Mouse (Mus musculus) embryonic facial prominence, embryonic 11.5 days (tissue): ENCODE results near the gene Gm7073. TPM values are rescaled to one million over a fixed set of nuclear protein-coding genes. Genes with fewer than 3 reads are reported as not detected.

ENCODE experiments used
- ATAC-seq: fragments of 200-750 bp; cut with Nextera tagmentation; replicated peaks from 2 replicates; pipeline ENCODE4 v1.8.0; 2017; ENCODE audit warnings: low read depth; ENCODE audit not compliant: insufficient number of reproducible peaks, low FRiP score, low TSS enrichment
- DNase-seq: peaks from one replicate; pipeline ENCODE4 v3.0.0-alpha.2; 2015; ENCODE audit warnings: low spot score
- H3K27ac ChIP-seq: fragments of 300-500 bp; sonication (generic); replicated peaks from 2 replicates; pipeline ENCODE4 v1.5.1; 2014; ENCODE audit warnings: mild to moderate bottlenecking, low read depth, low read length, control low read depth
- H3K27me3 ChIP-seq: fragments of 300-500 bp; sonication (generic); 2 replicates; pipeline ENCODE4 v1.6.1; 2014; ENCODE audit warnings: mild to moderate bottlenecking, low read length, moderate library complexity, mixed read lengths; ENCODE audit not compliant: control insufficient read depth, insufficient read depth
- H3K36me3 ChIP-seq: fragments of 300-500 bp; sonication (generic); replicated peaks from 2 replicates; pipeline ENCODE4 v1.6.1; 2014; ENCODE audit warnings: low read depth, mild to moderate bottlenecking, low read length, moderate library complexity, mixed read lengths; ENCODE audit not compliant: control insufficient read depth, insufficient read depth
- H3K4me1 ChIP-seq: fragments of 300-500 bp; sonication (generic); 2 replicates; pipeline ENCODE4 v1.6.1; 2014; ENCODE audit warnings: low read length, mixed read lengths; ENCODE audit not compliant: control insufficient read depth, insufficient read depth
- H3K4me2 ChIP-seq: fragments of 300-500 bp; sonication (generic); 2 replicates; pipeline ENCODE4 v1.6.1; 2014; ENCODE audit warnings: low read depth, mild to moderate bottlenecking, control low read depth, low read length, moderate library complexity
- H3K4me3 ChIP-seq: fragments of 300-500 bp; sonication (generic); 2 replicates; pipeline ENCODE4 v1.5.1; 2014; ENCODE audit warnings: low read depth, low read length, control low read depth
- H3K9ac ChIP-seq: fragments of 300-500 bp; sonication (generic); replicated peaks from 2 replicates; pipeline ENCODE4 v1.6.1; 2014; ENCODE audit warnings: mild to moderate bottlenecking, control low read depth, low read length
- H3K9me3 ChIP-seq: fragments of 300-500 bp; sonication (generic); replicated peaks from 2 replicates; pipeline ENCODE4 v1.6.1; 2016; ENCODE audit warnings: mild to moderate bottlenecking, low read length, inconsistent platforms, mixed read lengths; ENCODE audit not compliant: control insufficient read depth
- WGBS: fragments of 180-500 bp; shearing (Covaris S2); extraction: QIAGEN DNeasy Blood & Tissue Kit; methylation state at CpG from one replicate; pipeline ENCODE4 v1.1.7; 2014; 5-methylcytosine and 5-hydroxymethylcytosine counted together
- polyA plus RNA-seq: library from polyadenylated mRNA; unstranded; fragments of >200 nt; fragmentation: Nextera tagmentation; extraction: Ambion mirVana; gene quantifications from 2 replicates; pipeline ENCODE4 v1.2.1, GENCODE M21; 2014

Gm7073 gene
- polyA plus RNA-seq, result not detected in 2 replicates

DNA sequence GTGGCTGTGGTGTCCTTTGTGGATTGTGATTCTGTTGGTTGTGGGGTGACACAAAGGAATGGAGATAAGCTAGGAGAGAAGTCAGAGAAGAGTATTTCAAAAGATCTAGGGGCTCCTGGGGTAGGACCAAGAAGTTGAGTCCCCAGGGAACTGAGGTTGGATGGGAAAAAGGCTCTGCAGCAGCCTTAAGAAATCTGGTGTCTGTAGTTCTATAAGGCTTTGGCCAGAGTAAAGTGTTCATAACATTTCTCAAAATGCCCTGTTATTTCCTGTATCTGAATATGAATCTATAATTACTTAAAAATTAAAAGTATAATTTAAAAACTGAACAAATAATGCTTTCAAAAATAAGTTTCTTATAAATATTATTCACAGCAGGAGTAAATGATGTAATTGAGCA is at the start of gene Gm7073:
Gene Gm7073, minus strand, starts transcription at position 101 of the 400 bp plus-strand sequence.
- DNase-seq (no peak), ATAC-seq (no peak)
- Histone ChIP-seq H3K9me3 (no peaks in the 10 kb centered on the region), H3K4me2 (no peak within 1 kb of the TSS), H3K27ac (no peak within 1 kb of the TSS), H3K4me3 (no peak within 1 kb of the TSS), H3K9ac (no peak within 1 kb of the TSS), H3K27me3 (no peaks in the 10 kb centered on the region), H3K4me1 (no peaks in the 10 kb centered on the region), H3K36me3 (no peaks in the 10 kb centered on the region)

DNA sequence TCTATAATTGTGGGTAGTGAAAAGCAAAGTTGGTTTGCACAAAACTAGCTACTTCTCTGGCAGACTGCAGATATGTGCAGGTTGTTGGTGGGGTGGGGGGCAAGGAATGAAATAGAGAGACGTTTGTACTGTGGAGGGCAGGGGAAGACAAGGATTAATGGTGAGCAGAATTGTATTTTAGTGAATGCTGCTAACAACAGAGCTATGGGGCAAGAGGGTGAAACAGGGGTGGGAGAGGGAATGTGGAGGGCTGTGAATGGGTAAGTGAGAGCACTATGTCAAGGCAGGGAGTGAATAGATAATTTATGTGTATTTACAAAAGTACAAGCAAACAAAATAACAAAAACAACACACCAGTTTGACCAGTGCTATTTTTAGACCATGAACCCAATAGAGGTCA is 31.5 kb upstream of the Gm7073 start:
- H3K4me2 ChIP-seq, result no peak overlapping the region
- no peak for DNase-seq
- H3K9ac ChIP-seq, result no peak overlapping the region
- H3K27me3 ChIP-seq, result no peaks in the 10 kb centered on the region
- no peaks in the 10 kb centered on the region for H3K4me1 ChIP-seq
- H3K9me3 ChIP-seq, result no peaks in the 10 kb centered on the region
- ATAC-seq, result no peak
- no peak overlapping the region for H3K4me3 ChIP-seq
- WGBS, result 38% methylated on average over 1 of the region's 1 CpGs
- no peak overlapping the region for H3K27ac ChIP-seq
- no peaks in the 10 kb centered on the region for H3K36me3 ChIP-seq

DNA sequence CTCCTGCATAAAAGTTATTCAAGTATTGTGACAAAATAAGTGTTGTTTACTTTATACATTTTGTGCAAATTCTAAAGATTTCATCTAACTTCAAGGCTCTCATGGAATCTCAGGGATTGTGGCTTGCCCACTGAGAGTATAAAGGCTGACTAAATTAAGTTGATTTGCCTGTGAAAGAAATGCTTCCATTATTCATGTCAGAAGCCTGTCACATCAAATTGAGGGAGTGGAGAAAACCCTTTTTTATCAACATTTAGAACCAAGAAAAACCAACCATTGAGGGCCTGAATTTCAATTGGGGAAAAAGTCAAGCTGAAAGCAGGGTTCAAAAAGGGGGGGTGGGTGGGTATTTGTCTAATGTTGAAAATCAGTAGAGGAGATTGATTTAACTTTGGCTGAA is 30.0 kb upstream of the Gm7073 start:
- no peak overlapping the region for H3K4me2 ChIP-seq
- no peak overlapping the region for H3K27ac ChIP-seq
- no peak overlapping the region for H3K9ac ChIP-seq
- no peaks in the 10 kb centered on the region for H3K9me3 ChIP-seq
- no peaks in the 10 kb centered on the region for H3K27me3 ChIP-seq
- ATAC-seq (no peak), DNase-seq (no peak)
- H3K4me3 ChIP-seq, result no peak overlapping the region
- no peaks in the 10 kb centered on the region for H3K36me3 ChIP-seq
- H3K4me1 ChIP-seq, result no peaks in the 10 kb centered on the region

DNA sequence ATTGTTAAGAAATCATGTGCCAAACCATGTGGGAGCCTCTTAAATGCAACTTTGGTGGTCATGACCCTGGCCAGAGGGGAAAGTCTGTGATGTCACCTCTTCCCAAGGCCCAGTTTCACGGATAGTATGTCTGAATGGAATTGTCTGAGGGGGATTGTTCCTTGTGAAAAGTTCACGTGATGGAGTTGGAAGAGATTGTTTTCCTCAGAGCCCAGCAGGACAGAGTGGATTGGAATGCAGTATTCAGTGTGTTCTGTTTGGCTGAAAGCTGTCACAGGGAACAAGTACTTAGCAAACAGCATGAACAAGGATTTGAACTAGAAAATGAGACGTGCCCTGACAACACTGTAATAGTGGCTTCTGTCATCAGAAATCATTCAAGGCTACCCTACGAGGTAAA is 16.2 kb upstream of the Gm7073 start:
- H3K27me3 ChIP-seq, result no peaks in the 10 kb centered on the region
- no peak for DNase-seq
- H3K27ac ChIP-seq, result no peak overlapping the region
- no peak overlapping the region for H3K4me3 ChIP-seq
- 44% methylated on average over 4 of the region's 4 CpGs for WGBS
- no peaks in the 10 kb centered on the region for H3K9me3 ChIP-seq
- H3K4me2 ChIP-seq, result no peak overlapping the region
- 0 out of 2 replicates have a peak, but pooled peaks have one; percentile 29 for ATAC-seq
- H3K36me3 ChIP-seq, result no peaks in the 10 kb centered on the region
- no peak overlapping the region for H3K9ac ChIP-seq
- H3K4me1 ChIP-seq, result no peaks in the 10 kb centered on the region

DNA sequence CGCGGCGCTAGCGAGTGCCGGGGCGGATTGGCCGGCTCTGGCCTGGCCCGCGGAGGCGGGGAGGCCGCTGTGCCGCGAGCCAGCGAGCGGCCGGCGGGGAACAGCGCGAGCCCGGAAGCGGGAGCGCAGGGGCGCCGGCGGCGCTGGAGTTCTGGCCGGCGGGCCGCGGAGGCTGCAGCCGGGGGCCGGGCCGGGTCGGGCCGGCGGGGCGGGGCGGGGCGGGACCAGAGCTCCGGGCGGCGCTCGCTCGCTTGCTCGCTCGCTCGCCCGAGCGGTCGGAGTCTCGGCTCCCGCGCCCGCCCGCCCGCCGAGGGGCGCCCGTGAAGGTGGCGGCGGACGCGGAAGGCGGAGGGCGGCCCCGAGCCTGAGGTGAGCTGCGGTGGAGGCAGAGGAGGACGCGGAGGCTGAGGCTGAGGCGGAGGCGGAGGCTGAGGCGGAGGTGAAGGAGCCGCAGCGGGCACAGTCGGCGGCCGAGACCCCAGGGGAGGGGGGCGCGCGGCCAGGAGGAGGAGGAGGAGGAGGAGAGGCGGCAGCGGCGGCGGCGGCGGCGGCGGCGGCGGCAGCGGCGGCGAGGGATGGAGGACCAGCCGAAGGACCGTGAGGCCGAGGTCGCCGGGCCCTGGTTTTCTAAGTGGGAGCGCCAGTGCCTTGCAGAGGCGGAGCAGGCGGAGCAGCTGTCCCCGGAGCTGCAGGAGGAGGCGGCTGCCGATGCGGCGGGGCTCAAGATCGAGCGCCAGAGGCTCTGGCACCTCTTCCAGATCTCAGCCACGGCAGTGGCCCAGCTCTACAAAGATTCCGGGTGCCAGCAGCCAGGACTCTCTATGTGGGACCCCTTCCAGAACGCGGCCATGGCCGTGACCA is 8.6 kb upstream of the Gm7073 start:
- H3K9me3 ChIP-seq, result no peaks in the 10 kb centered on the region
- peak overlapping the region; percentile 46 for H3K4me2 ChIP-seq
- ATAC-seq, result peak; percentile 84
- H3K36me3 ChIP-seq, result no peaks in the 10 kb centered on the region
- H3K9ac ChIP-seq, result peak overlapping the region; percentile 62
- no peaks in the 10 kb centered on the region for H3K4me1 ChIP-seq
- H3K27ac ChIP-seq, result peak overlapping the region; percentile 52
- H3K4me3 ChIP-seq, result peak overlapping the region; percentile 48
- WGBS, result 16% methylated on average over 53 of the region's 113 CpGs
- DNase-seq, result peak; percentile 50
- no peaks in the 10 kb centered on the region for H3K27me3 ChIP-seq

DNA sequence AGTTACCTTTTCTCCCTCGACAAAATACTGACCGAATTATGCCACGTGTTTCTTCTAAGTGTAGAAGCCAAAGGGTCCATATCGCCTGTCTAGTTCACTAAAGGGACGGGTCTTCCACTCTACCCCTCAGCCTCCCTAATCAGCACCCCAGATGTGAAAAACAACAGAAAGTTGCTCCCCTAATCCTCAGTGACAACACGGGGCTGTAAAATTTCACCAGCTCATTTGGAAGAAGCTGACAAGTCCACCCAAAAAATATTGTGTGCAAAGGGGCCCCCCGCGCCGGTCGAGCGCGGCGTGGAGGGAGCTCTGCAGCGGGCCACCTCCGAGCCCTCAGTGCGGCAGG is 8.0 kb upstream of the Gm7073 start:
- ATAC-seq (peak; percentile 30; the same call in 1 of the 2 replicates), DNase-seq (peak; percentile 2)
- Histone ChIP-seq H3K27ac (no peak overlapping the region; the same call in 1 of the 2 replicates), H3K9me3 (no peaks in the 10 kb centered on the region), H3K9ac (peak overlapping the region; percentile 62), H3K27me3 (no peaks in the 10 kb centered on the region), H3K4me1 (no peaks in the 10 kb centered on the region), H3K4me2 (peak overlapping the region; percentile 46), H3K36me3 (no peaks in the 10 kb centered on the region), H3K4me3 (peak overlapping the region; percentile 48)
- WGBS, result 24% methylated on average over 16 of the region's 16 CpGs

DNA sequence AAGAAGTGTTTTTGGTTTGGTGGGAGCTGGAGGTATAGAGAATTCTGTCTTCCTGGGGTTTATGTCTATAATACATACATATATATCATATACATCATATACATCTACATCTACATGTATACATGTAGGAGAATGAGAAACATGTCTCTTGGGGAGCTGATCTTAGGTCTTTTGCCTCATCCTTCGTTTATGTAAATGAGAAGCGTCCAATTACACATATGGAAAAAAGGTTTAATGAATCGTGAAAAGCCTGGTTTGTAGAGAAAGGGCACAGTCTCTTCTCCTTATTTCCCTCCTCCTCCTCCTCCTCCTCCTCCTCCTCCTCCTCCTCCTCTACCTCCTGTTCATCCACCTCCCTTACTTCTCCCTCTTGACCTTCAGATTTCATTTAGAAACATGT is 6.9 kb upstream of the Gm7073 start:
- 30% methylated on average over 3 of the region's 3 CpGs for WGBS
- Histone ChIP-seq H3K27me3 (no peaks in the 10 kb centered on the region), H3K4me3 (no peak overlapping the region), H3K4me1 (no peaks in the 10 kb centered on the region), H3K27ac (no peak overlapping the region), H3K9ac (no peak overlapping the region), H3K9me3 (no peaks in the 10 kb centered on the region), H3K36me3 (no peaks in the 10 kb centered on the region), H3K4me2 (no peak overlapping the region)
- ATAC-seq, result no peak
- DNase-seq, result no peak

DNA sequence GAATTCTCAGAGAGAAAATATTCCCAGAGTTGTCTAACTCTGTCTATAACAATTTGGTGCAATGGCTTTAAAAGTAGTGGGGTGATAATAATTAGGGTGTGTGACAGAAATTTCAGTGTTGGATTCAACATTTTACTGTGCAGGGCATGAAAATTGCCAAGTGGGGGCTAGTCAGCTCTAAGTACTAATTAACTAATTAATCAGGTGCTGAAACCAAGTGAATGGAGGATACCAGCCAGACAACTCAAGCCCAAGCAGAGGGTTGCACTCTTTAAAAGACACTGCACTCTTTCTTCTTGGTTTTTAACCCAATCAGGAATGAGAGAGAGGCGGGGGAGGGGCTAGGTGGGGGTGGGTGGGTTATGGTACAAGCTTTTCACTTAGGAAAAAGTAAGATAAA is 6.4 kb upstream of the Gm7073 start:
- H3K4me1 ChIP-seq, result no peaks in the 10 kb centered on the region
- no peak overlapping the region for H3K4me3 ChIP-seq
- H3K9me3 ChIP-seq, result no peaks in the 10 kb centered on the region
- 22% methylated on average over 1 of the region's 1 CpGs for WGBS
- ATAC-seq (no peak), DNase-seq (no peak)
- no peaks in the 10 kb centered on the region for H3K36me3 ChIP-seq
- no peak overlapping the region for H3K9ac ChIP-seq
- no peak overlapping the region for H3K4me2 ChIP-seq
- H3K27me3 ChIP-seq, result no peaks in the 10 kb centered on the region
- no peak overlapping the region for H3K27ac ChIP-seq
